Mouse (Mus musculus): ENCODE measurements around the gene Sema4f. TPM values are rescaled to one million over a fixed set of nuclear protein-coding genes. Genes with fewer than 3 reads are reported as not detected.

Sema4f gene
- polyA plus RNA-seq, 1 experiment from 2014 or later, result 8.8 TPM

DNA sequence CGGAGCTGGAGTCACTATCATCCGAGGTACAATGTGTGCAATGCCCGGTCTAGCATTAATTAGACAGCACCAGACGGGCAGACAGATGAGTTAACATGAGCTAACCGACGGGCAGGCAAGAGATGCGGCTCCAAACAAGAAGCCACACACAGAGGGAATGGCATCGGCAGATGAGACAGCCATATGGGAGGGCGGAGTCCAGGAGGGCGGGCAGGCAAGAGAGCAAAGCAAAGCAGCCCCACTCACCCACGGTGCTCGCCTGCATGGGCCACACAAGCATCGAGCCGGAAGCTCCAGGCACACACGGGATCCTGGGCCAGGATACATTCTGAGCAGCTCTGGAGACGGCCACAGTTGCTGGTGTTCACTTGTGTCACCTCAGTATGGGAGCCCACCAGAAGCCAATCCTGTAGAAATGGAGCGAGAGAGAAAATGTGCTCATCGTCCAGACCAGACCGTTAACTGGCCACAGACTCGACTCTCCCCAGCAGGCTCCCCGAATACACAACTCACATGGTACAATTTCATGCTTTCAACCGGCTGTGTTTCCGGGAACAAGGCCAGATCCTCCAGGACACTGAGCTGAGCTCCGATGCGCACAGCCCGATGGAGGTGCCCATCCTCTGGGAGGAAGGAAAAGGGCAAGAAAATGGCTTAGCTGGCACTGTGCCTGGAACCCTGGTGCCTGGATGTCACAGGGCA is 22.3 kb downstream of the Sema4f start:
- Histone ChIP-seq H3K4me3 (ENCODE audit: low read depth, low read length) (no peak overlapping the region), H3K27ac (ENCODE audit: low read length) (no peak overlapping the region), H3K9ac (replicated peaks; ENCODE audit: low read depth) (no peak overlapping the region), H3K27me3 (replicated peaks; ENCODE audit: insufficient read depth, low read length) (no peaks in the 10 kb centered on the region), H3K4me1 (ENCODE audit: insufficient read depth, low read depth, low read length) (no peaks in the 10 kb centered on the region), H3K4me2 (replicated peaks; ENCODE audit: low read depth, low read length) (no peak overlapping the region), H3K36me3 (ENCODE audit: insufficient read depth, low read length) (no peaks in the 10 kb centered on the region), H3K9me3 (ENCODE audit: low read length) (no peaks in the 10 kb centered on the region)
- ATAC-seq, result no peak
- WGBS, result 64% methylated on average over 26 of the region's 26 CpGs
- TF ChIP-seq CTCF (IDR thresholded peaks at IDR 0.05) (no peak), EP300 (IDR thresholded peaks at IDR 0.05) (no peak)
- DNase-seq (ENCODE audit: low spot score), result no peak

DNA sequence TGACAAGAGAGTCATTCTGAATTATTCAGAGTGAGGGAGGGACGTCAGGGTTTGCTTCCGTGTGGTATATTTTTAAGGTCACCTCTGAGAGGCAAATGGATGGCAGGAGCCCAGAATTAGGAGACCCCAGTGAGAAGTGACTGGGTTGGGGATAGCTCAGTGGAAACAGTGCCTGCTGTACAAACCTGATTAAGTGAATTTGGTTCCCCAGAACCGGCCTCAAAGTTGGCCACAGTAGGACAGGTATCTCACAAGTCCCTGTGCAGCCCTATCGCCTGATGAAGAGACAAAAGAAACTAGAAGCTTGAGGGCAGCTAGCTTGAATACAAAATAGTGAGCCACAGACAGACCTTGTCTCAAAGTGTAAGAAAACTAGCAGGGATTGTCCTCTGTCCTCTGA is 23.1 kb downstream of the Sema4f start:
- WGBS, result 89% methylated on average over 4 of the region's 4 CpGs
- H3K9me3 ChIP-seq (ENCODE audit: low read length), result no peaks in the 10 kb centered on the region
- H3K4me1 ChIP-seq (ENCODE audit: insufficient read depth, low read depth, low read length), result no peaks in the 10 kb centered on the region
- H3K27ac ChIP-seq (ENCODE audit: low read length), result no peak overlapping the region
- ATAC-seq, result no peak
- no peak for DNase-seq (ENCODE audit: low spot score)
- H3K4me3 ChIP-seq (ENCODE audit: low read depth, low read length), result no peak overlapping the region
- no peak overlapping the region for H3K4me2 ChIP-seq (replicated peaks; ENCODE audit: low read depth, low read length)
- H3K9ac ChIP-seq (replicated peaks; ENCODE audit: low read depth), result no peak overlapping the region
- no peaks in the 10 kb centered on the region for H3K36me3 ChIP-seq (ENCODE audit: insufficient read depth, low read length)
- TF ChIP-seq CTCF (IDR thresholded peaks at IDR 0.05) (no peak), EP300 (IDR thresholded peaks at IDR 0.05) (no peak)
- no peaks in the 10 kb centered on the region for H3K27me3 ChIP-seq (replicated peaks; ENCODE audit: insufficient read depth, low read length)

DNA sequence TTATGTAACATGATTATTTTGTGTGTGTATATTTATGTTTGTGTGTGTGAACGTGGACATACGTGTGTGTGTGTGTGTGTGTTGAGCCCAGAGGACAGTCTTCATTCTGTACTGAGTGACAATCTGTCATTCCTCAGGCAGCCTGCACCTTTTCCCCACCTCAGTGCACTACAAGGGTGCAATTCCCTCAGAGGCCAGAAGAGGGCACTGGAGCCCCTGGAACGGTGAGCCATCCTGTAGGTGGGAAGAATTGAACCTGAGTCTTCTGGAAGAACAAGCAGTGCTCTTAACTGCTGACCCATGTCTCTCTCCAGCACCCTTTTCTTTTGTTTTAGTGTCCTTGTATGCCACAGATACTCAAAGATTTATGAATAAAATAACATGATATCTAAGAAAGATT is 23.7 kb downstream of the Sema4f start:
- DNase-seq (ENCODE audit: low spot score), result peak; percentile 49

DNA sequence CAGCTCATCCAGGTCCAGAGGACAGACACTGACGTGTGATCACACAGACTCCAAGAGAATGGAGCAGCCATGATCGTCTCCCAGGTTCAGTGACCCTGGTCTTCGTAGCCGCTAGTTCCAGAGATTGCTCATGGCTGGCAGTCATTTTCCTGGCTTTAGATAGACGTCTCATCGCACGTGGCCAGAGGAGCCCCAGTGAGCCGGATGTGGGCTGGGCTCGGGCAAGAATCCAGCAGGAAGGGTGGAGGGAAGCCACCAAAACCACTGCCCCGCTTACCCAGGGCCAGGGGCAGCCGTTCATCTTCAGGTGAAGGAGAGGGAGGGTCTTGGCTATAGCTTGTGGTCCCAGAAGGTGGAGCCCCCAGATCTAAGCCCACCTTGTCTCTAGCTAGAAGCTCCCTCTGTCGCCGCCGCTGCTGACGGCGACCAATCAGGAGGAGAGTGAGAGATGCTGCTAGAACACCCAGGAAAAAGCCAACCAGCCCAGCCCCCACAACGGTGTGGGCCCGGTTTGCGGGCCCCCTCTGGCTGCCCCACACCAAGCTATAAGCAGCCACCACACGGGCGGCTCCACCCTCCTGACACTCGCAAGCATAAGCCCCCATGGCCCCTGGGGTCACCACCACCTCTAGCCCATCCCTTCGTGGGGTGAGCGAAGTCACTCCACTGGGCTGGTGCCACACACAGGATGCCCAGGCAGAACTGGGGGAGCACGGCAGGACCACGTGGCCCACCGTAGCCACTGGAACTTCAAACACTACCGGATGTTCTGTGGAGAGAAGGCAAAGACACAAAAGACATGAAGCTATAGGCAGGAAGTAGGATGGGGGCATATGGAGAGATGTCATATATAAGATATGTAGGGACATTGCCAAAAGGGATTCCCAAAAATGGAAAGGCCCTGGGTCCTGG is 26.0 kb downstream of the Sema4f start:
- DNase-seq (ENCODE audit: low spot score) (no peak), ATAC-seq (no peak)
- Histone ChIP-seq H3K9me3 (ENCODE audit: low read length) (no peaks in the 10 kb centered on the region), H3K4me1 (ENCODE audit: insufficient read depth, low read depth, low read length) (no peaks in the 10 kb centered on the region), H3K4me2 (replicated peaks; ENCODE audit: low read depth, low read length) (no peak overlapping the region), H3K27me3 (replicated peaks; ENCODE audit: insufficient read depth, low read length) (no peaks in the 10 kb centered on the region), H3K36me3 (ENCODE audit: insufficient read depth, low read length) (no peaks in the 10 kb centered on the region), H3K4me3 (ENCODE audit: low read depth, low read length) (no peak overlapping the region), H3K27ac (ENCODE audit: low read length) (no peak overlapping the region), H3K9ac (replicated peaks; ENCODE audit: low read depth) (no peak overlapping the region)
- 68% methylated on average over 28 of the region's 28 CpGs for WGBS
- no peak for TF ChIP-seq CTCF (IDR thresholded peaks at IDR 0.05)
- no peak for TF ChIP-seq EP300 (IDR thresholded peaks at IDR 0.05)

More for the DNA sequence above, 23.7 kb downstream of the Sema4f start:
- Histone ChIP-seq H3K4me2 (replicated peaks; ENCODE audit: low read depth, low read length) (no peak overlapping the region), H3K4me1 (ENCODE audit: insufficient read depth, low read depth, low read length) (no peaks in the 10 kb centered on the region), H3K36me3 (ENCODE audit: insufficient read depth, low read length) (no peaks in the 10 kb centered on the region), H3K27me3 (replicated peaks; ENCODE audit: insufficient read depth, low read length) (no peaks in the 10 kb centered on the region), H3K4me3 (ENCODE audit: low read depth, low read length) (no peak overlapping the region), H3K9me3 (ENCODE audit: low read length) (no peaks in the 10 kb centered on the region), H3K27ac (ENCODE audit: low read length) (no peak overlapping the region), H3K9ac (replicated peaks; ENCODE audit: low read depth) (no peak overlapping the region)
- TF ChIP-seq CTCF (IDR thresholded peaks at IDR 0.05) (peak; percentile 92), EP300 (IDR thresholded peaks at IDR 0.05) (no peak)
- WGBS, result 16% methylated on average over 3 of the region's 3 CpGs
- peak; percentile 31; the same call in 1 of the 2 replicates for ATAC-seq

DNA sequence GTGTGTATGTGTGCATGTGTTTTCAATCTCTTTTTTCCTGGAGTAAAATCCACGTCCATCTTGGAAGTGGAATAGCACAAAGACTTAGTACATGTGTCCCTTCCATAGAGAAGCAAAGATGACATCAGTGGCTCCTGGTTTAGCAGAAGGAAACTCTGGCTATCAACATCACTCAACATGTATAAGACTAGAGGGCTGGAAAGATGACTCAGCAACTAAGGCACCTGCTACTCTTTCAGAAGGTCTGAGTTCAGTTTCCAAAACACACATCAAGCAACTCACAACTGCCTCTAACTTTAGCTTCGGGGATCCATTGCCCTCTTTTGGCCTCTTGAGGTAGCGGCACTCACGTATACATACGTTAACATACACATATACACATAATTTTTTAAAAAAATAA is 28.3 kb downstream of the Sema4f start:
- no peaks in the 10 kb centered on the region for H3K27me3 ChIP-seq (replicated peaks; ENCODE audit: insufficient read depth, low read length)
- DNase-seq (ENCODE audit: low spot score), result no peak
- ATAC-seq, result no peak
- no peak overlapping the region for H3K27ac ChIP-seq (ENCODE audit: low read length)
- no peaks in the 10 kb centered on the region for H3K9me3 ChIP-seq (ENCODE audit: low read length)
- H3K4me3 ChIP-seq (ENCODE audit: low read depth, low read length), result no peak overlapping the region
- H3K9ac ChIP-seq (replicated peaks; ENCODE audit: low read depth), result no peak overlapping the region
- TF ChIP-seq EP300 (IDR thresholded peaks at IDR 0.05), result no peak
- TF ChIP-seq CTCF (IDR thresholded peaks at IDR 0.05), result no peak
- H3K4me2 ChIP-seq (replicated peaks; ENCODE audit: low read depth, low read length), result no peak overlapping the region
- 81% methylated on average over 5 of the region's 5 CpGs for WGBS
- no peaks in the 10 kb centered on the region for H3K36me3 ChIP-seq (ENCODE audit: insufficient read depth, low read length)
- H3K4me1 ChIP-seq (ENCODE audit: insufficient read depth, low read depth, low read length), result no peaks in the 10 kb centered on the region

DNA sequence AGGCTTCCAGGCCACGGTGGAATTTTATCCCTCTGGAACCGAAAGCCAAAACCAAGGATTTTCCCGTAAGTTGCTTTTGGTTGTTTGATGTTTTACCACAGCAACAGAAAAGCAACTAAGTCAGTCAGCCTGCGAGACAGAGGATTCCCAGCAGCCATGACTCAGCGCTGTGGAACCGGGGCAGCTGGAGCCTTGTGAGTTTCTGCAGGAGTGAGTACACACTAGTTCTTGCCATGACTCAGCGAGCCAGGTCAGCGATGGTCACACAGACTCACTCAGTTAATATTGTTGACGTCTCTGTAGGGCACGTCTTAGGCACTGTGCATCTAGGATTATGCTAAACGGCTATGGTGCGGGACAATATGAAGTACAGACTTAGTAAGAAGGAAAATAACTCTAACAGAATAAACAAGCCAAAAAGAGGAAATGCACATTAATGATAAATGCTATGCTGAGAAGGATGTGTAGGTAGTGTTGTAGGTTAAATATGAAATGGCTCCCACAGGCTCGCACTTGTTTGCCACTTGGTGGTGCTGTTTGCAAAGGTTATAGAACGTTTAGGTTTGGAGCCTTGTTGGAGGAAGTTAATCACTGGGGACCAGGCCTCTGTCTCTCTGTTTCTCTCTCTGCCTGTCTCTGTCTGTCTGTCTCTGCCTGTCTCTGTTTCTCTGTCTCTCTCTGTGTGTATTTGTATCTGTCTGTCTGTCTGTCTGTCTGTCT is 30.3 kb downstream of the Sema4f start:
- H3K4me3 ChIP-seq (ENCODE audit: low read depth, low read length), result no peak overlapping the region
- no peaks in the 10 kb centered on the region for H3K27me3 ChIP-seq (replicated peaks; ENCODE audit: insufficient read depth, low read length)
- H3K9me3 ChIP-seq (ENCODE audit: low read length), result no peaks in the 10 kb centered on the region
- DNase-seq (ENCODE audit: low spot score) (peak; percentile 69), ATAC-seq (peak; percentile 81)
- H3K4me2 ChIP-seq (replicated peaks; ENCODE audit: low read depth, low read length), result no peak overlapping the region
- H3K27ac ChIP-seq (ENCODE audit: low read length), result no peak overlapping the region
- H3K36me3 ChIP-seq (ENCODE audit: insufficient read depth, low read length), result no peaks in the 10 kb centered on the region
- WGBS, result 45% methylated on average over 14 of the region's 14 CpGs
- no peak for TF ChIP-seq EP300 (IDR thresholded peaks at IDR 0.05)
- TF ChIP-seq CTCF (IDR thresholded peaks at IDR 0.05), result peak; percentile 68
- no peaks in the 10 kb centered on the region for H3K4me1 ChIP-seq (ENCODE audit: insufficient read depth, low read depth, low read length)
- H3K9ac ChIP-seq (replicated peaks; ENCODE audit: low read depth), result no peak overlapping the region

All from lung, postnatal 0 days (tissue).